Mouse (Mus musculus) MEL (cell line): ENCODE measurements at regions not wholly inside any gene's neighbourhood (a gene's known extent, or its start where the extent isn't known, plus 50 kb on each side); places are given as distances from the start of the nearest gene placed in this dataset.

Source experiments
- DNase-seq: peaks from one replicate; pipeline ENCODE4 v3.0.0; 2011; ENCODE audit warnings: low read depth, low spot score
- H3K27ac ChIP-seq: 2 replicates; pipeline ENCODE4 v1.5.1; 2012; ENCODE audit warnings: low read depth, mild to moderate bottlenecking, control low read depth, low read length, moderate library complexity; ENCODE audit not compliant: control insufficient read depth
- H3K27me3 ChIP-seq, 2 experiments: fragments of 150-350 bp in 1 of 2; sonication (generic) in 1 of 2; 2 replicates each; pipeline ENCODE4 v1.6.1; 2012; ENCODE audit warnings: low read length in 2 of 2, mild to moderate bottlenecking in 2 of 2, improper control_type of control experiment in 1 of 2, moderate library complexity in 1 of 2; ENCODE audit not compliant: insufficient read depth in 2 of 2, control insufficient read depth in 1 of 2
- H3K36me3 ChIP-seq, 2 experiments: 2 replicates each; pipeline ENCODE4 v1.6.1; 2012 to 2014; ENCODE audit warnings: low read length in 2 of 2, improper control_type of control experiment in 1 of 2, inconsistent platforms in 1 of 2, mild to moderate bottlenecking in 1 of 2; ENCODE audit not compliant: insufficient read depth in 2 of 2, control insufficient read depth in 1 of 2
- H3K4me1 ChIP-seq, 2 experiments: fragments of 150-350 bp in 1 of 2; sonication (generic) in 1 of 2; 2 replicates each; pipeline ENCODE4 v1.6.1; 2012; ENCODE audit warnings: low read length in 2 of 2, improper control_type of control experiment in 1 of 2, mild to moderate bottlenecking in 1 of 2; ENCODE audit not compliant: insufficient read depth in 2 of 2, control insufficient read depth in 1 of 2
- H3K4me3 ChIP-seq, 2 experiments: fragments of 150-350 bp in 1 of 2; sonication (generic) in 1 of 2; 2 replicates each; pipeline ENCODE4 v1.5.1; 2012; ENCODE audit warnings: low read depth in 2 of 2, low read length in 2 of 2, mild to moderate bottlenecking in 2 of 2, moderate library complexity in 2 of 2, control low read depth in 1 of 2, improper control_type of control experiment in 1 of 2; ENCODE audit not compliant: control insufficient read depth in 1 of 2, insufficient read depth in 1 of 2
- H3K79me2 ChIP-seq: 2 replicates; pipeline ENCODE4 v1.6.1; 2012; ENCODE audit warnings: mild to moderate bottlenecking, low read length, moderate library complexity; ENCODE audit not compliant: control insufficient read depth, poor library complexity, insufficient read depth
- H3K9ac ChIP-seq: 2 replicates; pipeline ENCODE4 v1.6.1; 2012; ENCODE audit warnings: low read depth, mild to moderate bottlenecking, control low read depth, low read length, moderate library complexity; ENCODE audit not compliant: control insufficient read depth, poor library complexity, severe bottlenecking
- H3K9me3 ChIP-seq: fragments of 150-350 bp; sonication (generic); replicated peaks from 2 replicates; pipeline ENCODE4 v1.6.1; 2012; ENCODE audit warnings: mild to moderate bottlenecking, low read length, improper control_type of control experiment, moderate library complexity; ENCODE audit not compliant: insufficient read depth
- CTCF ChIP-seq, 3 experiments: IDR thresholded peaks in 2 of 3; conservative IDR thresholded peaks in 1 of 3; 2 replicates each; pipeline ENCODE4 v1.5.1; 2011 to 2012; ENCODE audit warnings: low read length in 3 of 3, low read depth in 2 of 3, mild to moderate bottlenecking in 2 of 3, improper control_type of control experiment in 1 of 3, inconsistent platforms in 1 of 3, mixed read lengths in 1 of 3, moderate library complexity in 1 of 3; ENCODE audit not compliant: control insufficient read depth in 1 of 3, insufficient read depth in 1 of 3, poor library complexity in 1 of 3, severe bottlenecking in 1 of 3
- ETS1 ChIP-seq: IDR thresholded peaks from 2 replicates; pipeline ENCODE4 v1.6.1; 2012; ENCODE audit warnings: low read depth, mild to moderate bottlenecking, inconsistent platforms, low read length, improper control_type of control experiment, moderate library complexity
- GABPA ChIP-seq: IDR thresholded peaks from 2 replicates; pipeline ENCODE4 v1.6.1; 2012; ENCODE audit warnings: low read depth, mild to moderate bottlenecking, inconsistent platforms, low read length, improper control_type of control experiment, moderate library complexity
- HCFC1 ChIP-seq: IDR thresholded peaks from 2 replicates; pipeline ENCODE4 v1.6.1; 2012; ENCODE audit warnings: low read depth, mild to moderate bottlenecking, inconsistent platforms, low read length, improper control_type of control experiment, moderate library complexity
- MAFK ChIP-seq: IDR thresholded peaks from 2 replicates; pipeline ENCODE4 v1.6.1; 2011; ENCODE audit warnings: low read depth, mild to moderate bottlenecking, low read length, improper control_type of control experiment, borderline replicate concordance
- MAX ChIP-seq: IDR thresholded peaks from 2 replicates; pipeline ENCODE4 v1.6.1; 2011; ENCODE audit warnings: low read length, improper control_type of control experiment
- MAZ ChIP-seq: IDR thresholded peaks from 2 replicates; pipeline ENCODE4 v1.6.1; 2012; ENCODE audit warnings: low read depth, mild to moderate bottlenecking, inconsistent platforms, low read length, improper control_type of control experiment
- MEF2A ChIP-seq: IDR thresholded peaks from 2 replicates; pipeline ENCODE4 v1.6.1; 2014; ENCODE audit warnings: low read depth, mild to moderate bottlenecking, inconsistent platforms, low read length, improper control_type of control experiment; ENCODE audit not compliant: poor library complexity, insufficient replicate concordance, severe bottlenecking; ENCODE audit errors: extremely low read depth
- MYB ChIP-seq: IDR thresholded peaks from 2 replicates; pipeline ENCODE4 v1.6.1; 2011; ENCODE audit warnings: mild to moderate bottlenecking, low read depth, low read length, improper control_type of control experiment
- NELFE ChIP-seq: IDR thresholded peaks from 2 replicates; pipeline ENCODE4 v1.6.1; 2011; ENCODE audit warnings: low read depth, low read length, improper control_type of control experiment
- POLR2A ChIP-seq, 2 experiments: IDR thresholded peaks; 2 replicates each; pipeline ENCODE4 v1.6.1; 2011 to 2012; ENCODE audit warnings: low read length in 2 of 2, mild to moderate bottlenecking in 2 of 2, control low read depth in 1 of 2, improper control_type of control experiment in 1 of 2, low read depth in 1 of 2, moderate library complexity in 1 of 2; ENCODE audit not compliant: control insufficient read depth in 1 of 2, insufficient read depth in 1 of 2, poor library complexity in 1 of 2
- RAD21 ChIP-seq: IDR thresholded peaks from 2 replicates; pipeline ENCODE4 v1.6.1; 2011; ENCODE audit warnings: mild to moderate bottlenecking, low read depth, low read length, improper control_type of control experiment
- SMC3 ChIP-seq: IDR thresholded peaks from 2 replicates; pipeline ENCODE4 v1.6.1; 2011; ENCODE audit warnings: low read depth, low read length, improper control_type of control experiment
- TAL1 ChIP-seq: IDR thresholded peaks from 2 replicates; pipeline ENCODE4 v1.6.1; 2012; ENCODE audit warnings: mild to moderate bottlenecking, inconsistent platforms, low read length, moderate library complexity, mixed read lengths
- TCF12 ChIP-seq: IDR thresholded peaks from 2 replicates; pipeline ENCODE4 v1.6.1; 2014; ENCODE audit warnings: low read depth, mild to moderate bottlenecking, inconsistent platforms, low read length, improper control_type of control experiment, moderate library complexity
- USF1 ChIP-seq: IDR thresholded peaks from 2 replicates; pipeline ENCODE4 v1.6.1; 2014; ENCODE audit warnings: low read depth, mild to moderate bottlenecking, inconsistent platforms, low read length, improper control_type of control experiment, moderate library complexity
- ZMIZ1 ChIP-seq: IDR thresholded peaks from 2 replicates; pipeline ENCODE4 v1.6.1; 2012; ENCODE audit warnings: low read depth, mild to moderate bottlenecking, inconsistent platforms, low read length, improper control_type of control experiment, moderate library complexity

DNA sequence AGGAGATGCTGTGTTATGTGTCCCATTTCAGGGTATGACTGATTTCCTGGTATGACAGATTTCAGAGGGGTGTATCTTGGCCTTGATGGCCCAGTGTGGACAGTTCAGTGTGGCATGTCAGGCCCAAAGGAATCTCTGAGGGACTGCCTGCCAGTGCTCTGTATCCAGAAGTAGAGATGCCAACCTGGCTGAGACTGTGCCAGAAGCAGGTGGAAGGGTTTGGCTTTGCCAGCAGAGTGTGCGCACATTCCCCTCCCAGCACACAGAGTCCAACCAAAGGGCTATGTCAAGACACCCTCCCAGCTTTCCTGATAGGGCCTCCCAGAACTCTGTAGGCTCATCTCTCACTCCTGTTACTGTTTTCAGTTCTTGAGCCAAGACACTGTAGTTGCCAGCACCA, 156.8 kb upstream of the Glra1 start:
- Histone ChIP-seq H3K36me3 (no peaks in the 10 kb centered on the region), H3K27ac (no peak overlapping the region), H3K4me1 (no peaks in the 10 kb centered on the region), H3K4me3 (no peak overlapping the region), H3K79me2 (no peaks in the 10 kb centered on the region), H3K9me3 (no peaks in the 10 kb centered on the region), H3K27me3 (no peaks in the 10 kb centered on the region), H3K9ac (no peak overlapping the region)
- no peak for TF ChIP-seq HCFC1
- no peak for TF ChIP-seq MEF2A
- TF ChIP-seq MAFK, result no peak
- no peak for TF ChIP-seq NELFE
- TF ChIP-seq GABPA, result no peak
- no peak for TF ChIP-seq MAX
- no peak for TF ChIP-seq CTCF (IDR thresholded peaks at IDR 0.05 in 2 of 3, conservative IDR thresholded peaks at IDR 0.05 in 1 of 3; ENCODE audit: control insufficient read depth in 1 of 3, insufficient read depth in 1 of 3, low read depth in 2 of 3, low read length in 3 of 3, poor library complexity in 1 of 3, severe bottlenecking in 1 of 3)
- no peak for TF ChIP-seq POLR2A (IDR thresholded peaks at IDR 0.05; ENCODE audit: control insufficient read depth in 1 of 2, insufficient read depth in 1 of 2, low read depth in 1 of 2, low read length in 2 of 2, poor library complexity in 1 of 2)
- no peak for TF ChIP-seq SMC3
- no peak for TF ChIP-seq MAZ
- no peak for TF ChIP-seq ZMIZ1
- TF ChIP-seq MYB, result no peak
- no peak for TF ChIP-seq RAD21
- TF ChIP-seq ETS1, result no peak
- no peak for TF ChIP-seq TCF12
- no peak for TF ChIP-seq TAL1
- TF ChIP-seq USF1, result no peak
- no peak for DNase-seq
